Mouse (Mus musculus): ENCODE measurements around the gene Ccnk. TPM values are rescaled to one million over a fixed set of nuclear protein-coding genes. Genes with fewer than 3 reads are reported as not detected.

Ccnk gene
- total RNA-seq, 2 experiments from 2014 or later = 88.0 to 91.8 TPM

GRCm38 (mm10) chr12:108219825-108220616, 40.6 kb downstream of the Ccnk start:
- no peak for DNase-seq
- intact Hi-C loops (cut with DNase I) = no loop called here

- intact Hi-C loops (cut with DNase I) = no loop called here
- no peak for DNase-seq
These were observed 41.2 kb downstream of the Ccnk start for GRCm38 (mm10) chr12:108220621-108221020.

- no peak for DNase-seq
- intact Hi-C loops (cut with DNase I) = no loop called here
These were observed 41.8 kb downstream of the Ccnk start for GRCm38 (mm10) chr12:108221206-108221605.

GRCm38 (mm10) chr12:108221712-108222111, 42.3 kb downstream of the Ccnk start:
- intact Hi-C loops (cut with DNase I) = no loop called here
- no peak for DNase-seq

GRCm38 (mm10) chr12:108223357-108223756, 44.0 kb downstream of the Ccnk start:
- intact Hi-C loops (cut with DNase I) = no loop called here
- DNase-seq = no peak

GRCm38 (mm10) chr12:108225781-108226180, 46.4 kb downstream of the Ccnk start:
- no peak for DNase-seq
- intact Hi-C loops (cut with DNase I) = no loop called here

GRCm38 (mm10) chr12:108226216-108226615, 46.8 kb downstream of the Ccnk start:
- DNase-seq = no peak
- intact Hi-C loops (cut with DNase I) = no loop called here

- no peak for DNase-seq
- intact Hi-C loops (cut with DNase I) = no loop called here
These were observed 47.6 kb downstream of the Ccnk start for GRCm38 (mm10) chr12:108226941-108227340.

- DNase-seq = no peak
- intact Hi-C loops (cut with DNase I) = no loop called here
These were observed 48.1 kb downstream of the Ccnk start for GRCm38 (mm10) chr12:108227527-108227926.

- no peak for DNase-seq
- intact Hi-C loops (cut with DNase I) = loop anchor here (5.0 kb wide), 1 partner anchor 47 kb away; the partner anchor contains the start of gene Ccdc85c
These were observed 50.7 kb downstream of the Ccnk start for GRCm38 (mm10) chr12:108230077-108230476.

- intact Hi-C loops (cut with DNase I) = loop anchor here (5.0 kb wide), 1 partner anchor 46 kb away; the partner anchor contains the start of gene Ccdc85c
- DNase-seq = no peak
These were observed 51.7 kb downstream of the Ccnk start for GRCm38 (mm10) chr12:108230821-108231794.

- intact Hi-C loops (cut with DNase I) = loop anchor here (5.0 kb wide), 1 partner anchor 45 kb away; the partner anchor contains the start of gene Ccdc85c
- no peak for DNase-seq
These were observed 52.5 kb downstream of the Ccnk start for GRCm38 (mm10) chr12:108231901-108232300.

GRCm38 (mm10) chr12:108233736-108234135, 54.4 kb downstream of the Ccnk start:
- intact Hi-C loops (cut with DNase I) = loop anchor here (5.0 kb wide), 1 partner anchor 44 kb away; the partner anchor contains the start of gene Ccdc85c
- DNase-seq = no peak

GRCm38 (mm10) chr12:108234832-108235602, 55.6 kb downstream of the Ccnk start:
- no peak for DNase-seq
- intact Hi-C loops (cut with DNase I) = loop anchor here (5.0 kb wide), 1 partner anchor 42 kb away; the partner anchor contains the start of gene Ccdc85c

- intact Hi-C loops (cut with DNase I) = no loop called here
- DNase-seq = no peak
These were observed 56.7 kb downstream of the Ccnk start for GRCm38 (mm10) chr12:108235976-108236555.

- no peak for DNase-seq
- intact Hi-C loops (cut with DNase I) = no loop called here
These were observed 58.1 kb downstream of the Ccnk start for GRCm38 (mm10) chr12:108237300-108238006.

GRCm38 (mm10) chr12:108238395-108239035, 59.1 kb downstream of the Ccnk start:
- no peak for DNase-seq
- intact Hi-C loops (cut with DNase I) = no loop called here

GRCm38 (mm10) chr12:108239441-108239840, 60.1 kb downstream of the Ccnk start:
- DNase-seq = no peak
- intact Hi-C loops (cut with DNase I) = no loop called here

Data from gastrocnemius, postnatal 36 days (tissue).